ENCODE assay signal across 9 mouse cellular contexts in genomic region chr6:142519110-142519509, GRCm38 (mm10). TPM values are rescaled to one million over a fixed set of nuclear protein-coding genes. Genes with fewer than 3 reads are reported as not detected.
DNase-seq lines count a peak whose midpoint lies in the region; ATAC-seq and TF ChIP-seq lines count a peak whose summit lies in the region.
"Had no signal": no experiment of that assay in that cellular context is flagged by ENCODE, and none has a peak within 500 bp of the region (broad histone marks: within the 10 kb centered on the region; RNA-seq: fewer than 3 reads in every experiment).

No protein-coding gene starts in this region.

- H3K9me3 ChIP-seq in hindbrain, embryonic 16.5 days (ENCODE audit: control insufficient read depth, low read length): no peaks in the 10 kb centered on the region
- H3K9me3 ChIP-seq in midbrain, embryonic 10.5 days (replicated peaks): no peaks in the 10 kb centered on the region
- H3K9me3 ChIP-seq: liver, embryonic 15.5 days had no signal

- intact Hi-C loops in gastrocnemius, adult 2 months (cut with DNase I): loop anchor here (5.0 kb wide), 1 partner anchor 132 kb away; the partner anchor contains the start of genes Golt1b and Recql
- intact Hi-C loops in gastrocnemius, postnatal 36 days (cut with DNase I): loop anchor here (5.0 kb wide), 1 partner anchor 42 kb away; no protein-coding TSS in a partner anchor
- intact Hi-C loops in left cerebral cortex, postnatal 25 days (cut with DNase I): loop anchor here (2.0 to 5.0 kb wide), 3 partner anchors 42 to 1032 kb away; no protein-coding TSS in a partner anchor

- H3K4me2 ChIP-seq in hindbrain, embryonic 16.5 days (ENCODE audit: low read length): no peak overlapping the region
- H3K4me2 ChIP-seq: liver, embryonic 15.5 days had no signal

- peak; percentile 85 for TF ChIP-seq CTCF in gastrocnemius, adult 2 months (IDR thresholded peaks at IDR 0.05)

- no peaks in the 10 kb centered on the region for H3K4me1 ChIP-seq in hindbrain, embryonic 16.5 days (ENCODE audit: control insufficient read depth, insufficient read depth, low read depth, low read length)
- peaks cover 4% of the 10 kb centered on the region; the same call in 1 of the 2 replicates for H3K4me1 ChIP-seq in midbrain, embryonic 10.5 days
- H3K4me1 ChIP-seq: liver, embryonic 15.5 days had no signal

- peak; percentile 83 for ATAC-seq in CD4-positive, CD25-positive, alpha-beta regulatory T cell, adult 4 months
- peak; percentile 65 for ATAC-seq in hindbrain, embryonic 16.5 days

- DNase-seq in gastrocnemius, adult 2 months: no peak
- no peak for DNase-seq in gastrocnemius, postnatal 36 days
- peak; percentile 44 to 57 for DNase-seq in cerebellum, postnatal 14 days
- DNase-seq in midbrain, embryonic 10.5 days (ENCODE audit: low spot score): peak; percentile 21
- peak; percentile 31 for DNase-seq in thymus, postnatal 4 days
- DNase-seq in left cerebral cortex, postnatal 25 days (ENCODE audit: low spot score in 2 of 2): no peak

- H3K36me3 ChIP-seq in hindbrain, embryonic 16.5 days (ENCODE audit: control insufficient read depth, insufficient read depth, low read length): no peaks in the 10 kb centered on the region
- H3K36me3 ChIP-seq in midbrain, embryonic 10.5 days: no peaks in the 10 kb centered on the region
- H3K36me3 ChIP-seq: liver, embryonic 15.5 days had no signal

- no peak overlapping the region for H3K9ac ChIP-seq in hindbrain, embryonic 16.5 days (ENCODE audit: low read depth, low read length)
- H3K9ac ChIP-seq: liver, embryonic 15.5 days had no signal

- no peak overlapping the region for H3K27ac ChIP-seq in gastrocnemius, adult 2 months
- no peak overlapping the region for H3K27ac ChIP-seq in hindbrain, embryonic 16.5 days (ENCODE audit: low read depth, low read length)
- H3K27ac ChIP-seq in midbrain, embryonic 10.5 days (replicated peaks): no peak overlapping the region
- H3K27ac ChIP-seq: liver, embryonic 15.5 days had no signal

- H3K4me3 ChIP-seq in gastrocnemius, adult 2 months: no peak overlapping the region
- no peak overlapping the region for H3K4me3 ChIP-seq in hindbrain, embryonic 16.5 days (ENCODE audit: low read length)
- no peak overlapping the region for H3K4me3 ChIP-seq in midbrain, embryonic 10.5 days
- H3K4me3 ChIP-seq: liver, embryonic 15.5 days had no signal

- 16% methylated on average over 6 of the region's 6 CpGs for WGBS in hindbrain, embryonic 16.5 days
- 19% methylated on average over 6 of the region's 6 CpGs for WGBS in midbrain, embryonic 10.5 days

- H3K27me3 ChIP-seq in hindbrain, embryonic 16.5 days (replicated peaks; ENCODE audit: control insufficient read depth, insufficient read depth, low read length): no peaks in the 10 kb centered on the region
- H3K27me3 ChIP-seq in midbrain, embryonic 10.5 days (ENCODE audit: low read depth, poor library complexity, severe bottlenecking): no peaks in the 10 kb centered on the region
- H3K27me3 ChIP-seq: liver, embryonic 15.5 days had no signal

RNA-seq across cellular contexts. Expression of gene Ldhb, which starts 11.4 kb away (rescaled TPM):
- total RNA-seq in gastrocnemius, adult 2 months (2021): 1,000 to 10,000 TPM in 1 of 2 experiments, 100 to 1,000 TPM in 1; 299 to 1,071 TPM
- total RNA-seq in gastrocnemius, postnatal 36 days (2021): 100 to 1,000 TPM; 236 to 395 TPM
- polyA plus RNA-seq in CD4-positive, CD25-positive, alpha-beta regulatory T cell, adult 4 months (2017; shearing (Covaris generic)): 100 to 1,000 TPM in 1 of 2 experiments, 10 to 100 TPM in 1; 95.9 to 136 TPM
- polyA plus RNA-seq in hindbrain, embryonic 16.5 days (2015; fragmentation: Nextera tagmentation; extraction: Ambion mirVana): 534 and 590 TPM in 2 replicates
- 324 and 380 TPM in 2 replicates for polyA plus RNA-seq in midbrain, embryonic 10.5 days (2016; fragmentation: Nextera tagmentation; extraction: Ambion mirVana)
- 100 to 1,000 TPM; 832 to 838 TPM for total RNA-seq in left cerebral cortex, postnatal 25 days (2021)

RNA-seq across cellular contexts. Expression of gene Gys2, which starts 46.2 kb away (rescaled TPM):
- total RNA-seq in gastrocnemius, adult 2 months (2021): not detected
- under 1 TPM in 1 of 2 experiments, not detected in 1; 0.76 TPM for total RNA-seq in gastrocnemius, postnatal 36 days (2021)
- polyA plus RNA-seq in CD4-positive, CD25-positive, alpha-beta regulatory T cell, adult 4 months (2017; shearing (Covaris generic)): not detected
- 0.08 and 0.09 TPM in 2 replicates for polyA plus RNA-seq in hindbrain, embryonic 16.5 days (2015; fragmentation: Nextera tagmentation; extraction: Ambion mirVana)
- 0.07 and 0.11 TPM in 2 replicates for polyA plus RNA-seq in midbrain, embryonic 10.5 days (2016; fragmentation: Nextera tagmentation; extraction: Ambion mirVana)
- total RNA-seq in left cerebral cortex, postnatal 25 days (2021): not detected

RNA-seq across cellular contexts. Expression of gene Kcnj8, which starts 52.3 kb away (rescaled TPM):
- 1 to 10 TPM; 8.2 to 8.4 TPM for total RNA-seq in gastrocnemius, adult 2 months (2021)
- total RNA-seq in gastrocnemius, postnatal 36 days (2021): 10 to 100 TPM in 1 of 2 experiments, 1 to 10 TPM in 1; 6.4 to 10.8 TPM
- not detected for polyA plus RNA-seq in CD4-positive, CD25-positive, alpha-beta regulatory T cell, adult 4 months (2017; shearing (Covaris generic))
- polyA plus RNA-seq in hindbrain, embryonic 16.5 days (2015; fragmentation: Nextera tagmentation; extraction: Ambion mirVana): 14.8 and 15.3 TPM in 2 replicates
- 2.2 and 5.2 TPM in 2 replicates for polyA plus RNA-seq in midbrain, embryonic 10.5 days (2016; fragmentation: Nextera tagmentation; extraction: Ambion mirVana)
- total RNA-seq in left cerebral cortex, postnatal 25 days (2021): 1 to 10 TPM; 2.0 to 3.0 TPM

Comparison
In these comparisons a context has a peak if more than half of its experiments do, and no peak if none do; other contexts are left out.
1. DNase-seq: peak in cerebellum, postnatal 14 days (2 of 2), midbrain, embryonic 10.5 days (single experiment) and thymus, postnatal 4 days (single experiment); none in gastrocnemius, adult 2 months (single experiment), gastrocnemius, postnatal 36 days (0 of 2) and left cerebral cortex, postnatal 25 days (0 of 2).